21 mouse cellular contexts compared by ENCODE assay signal in the genomic region with DNA sequence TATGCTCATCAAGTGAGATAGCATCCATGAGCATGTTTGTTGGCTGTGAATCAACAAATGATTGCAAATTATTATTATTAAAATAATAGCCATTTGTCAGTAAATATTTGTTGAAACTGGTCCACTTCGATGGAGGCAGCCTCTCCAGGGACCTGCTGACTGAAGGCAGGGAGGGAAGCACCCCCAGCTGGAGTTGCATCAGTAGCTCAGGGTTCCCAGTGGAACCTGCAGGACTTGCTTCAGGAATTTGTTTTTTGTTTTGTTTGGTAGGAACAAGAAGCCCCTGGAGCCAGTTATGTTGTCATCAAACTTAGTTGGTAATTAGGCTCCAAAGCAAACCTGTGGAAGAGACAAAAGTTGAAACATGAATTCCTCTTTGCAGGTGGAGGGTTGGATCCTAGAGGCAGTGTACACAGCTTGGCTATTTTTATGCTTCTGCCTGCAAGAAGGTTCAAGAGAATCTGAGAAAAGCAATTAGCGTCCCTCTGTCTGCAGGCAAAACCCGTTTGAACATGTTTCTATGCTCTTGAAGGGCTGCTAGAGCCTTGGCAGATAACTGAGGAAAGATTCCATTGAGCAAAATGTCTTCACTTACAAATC.
DNase-seq lines count a peak whose midpoint lies in the region; ATAC-seq and TF ChIP-seq lines count a peak whose summit lies in the region.
"Had no signal": no experiment of that assay in that cellular context is flagged by ENCODE, and none has a peak within 500 bp of the region (broad histone marks: within the 10 kb centered on the region; RNA-seq: fewer than 3 reads in every experiment).

No protein-coding gene starts in this region.

- no peak for TF ChIP-seq CTCF in stomach, postnatal 0 days (IDR thresholded peaks at IDR 0.05; ENCODE audit: low read depth)

- peaks cover 26% of the 10 kb centered on the region for H3K4me1 ChIP-seq in heart, embryonic 15.5 days (replicated peaks)
- 0 out of 2 replicates have a peak, but pooled peaks cover 15% of the 10 kb centered on the region for H3K4me1 ChIP-seq in embryonic facial prominence, embryonic 14.5 days (ENCODE audit: control insufficient read depth, insufficient read depth, low read length)
- no peaks in the 10 kb centered on the region for H3K4me1 ChIP-seq in stomach, postnatal 0 days (replicated peaks; ENCODE audit: control insufficient read depth, insufficient read depth)
- H3K4me1 ChIP-seq in hindbrain, embryonic 12.5 days: peaks cover 2% of the 10 kb centered on the region
- H3K4me1 ChIP-seq: midbrain, embryonic 15.5 days had no signal

- H3K27ac ChIP-seq in heart, embryonic 15.5 days: peak overlapping the region; percentile 8; the same call in 1 of the 2 replicates
- 0 out of 2 replicates have a peak overlapping the region, but pooled peaks have one; percentile 7 for H3K27ac ChIP-seq in embryonic facial prominence, embryonic 14.5 days (replicated peaks; ENCODE audit: low read depth, low read length)
- peak overlapping the region; percentile 63; the same call in 1 of the 2 replicates for H3K27ac ChIP-seq in stomach, postnatal 0 days (replicated peaks)
- H3K27ac ChIP-seq in hindbrain, embryonic 12.5 days: no peak overlapping the region
- H3K27ac ChIP-seq: forebrain, embryonic 12.5 days; hindbrain, embryonic 10.5 days; kidney, postnatal 0 days; midbrain, embryonic 15.5 days had no signal

- peak; percentile 35 for DNase-seq in gastrocnemius, adult 18-20 months (ENCODE audit: low spot score)
- DNase-seq in gastrocnemius, adult 8-10 months (ENCODE audit: low spot score in 2 of 2): no peak
- DNase-seq in heart, adult 8-10 months (ENCODE audit: low spot score): no peak
- peak; percentile 85 for DNase-seq in embryonic facial prominence, embryonic 14.5 days (ENCODE audit: low spot score)
- DNase-seq in stomach, postnatal 0 days (ENCODE audit: low spot score): no peak
- DNase-seq: cerebellum, adult 9-11 months; gastrocnemius, postnatal 25 days; kidney, adult 11 months; lung, adult 18-20 months; lung, postnatal 14 days; spleen, adult 18-20 months; thymus, postnatal 36 days had no signal

- H3K9ac ChIP-seq in heart, embryonic 15.5 days: no peak overlapping the region
- no peak overlapping the region for H3K9ac ChIP-seq in embryonic facial prominence, embryonic 14.5 days (ENCODE audit: low read depth, low read length)
- H3K9ac ChIP-seq in stomach, postnatal 0 days (ENCODE audit: low read length): no peak overlapping the region
- H3K9ac ChIP-seq in hindbrain, embryonic 12.5 days: no peak overlapping the region
- H3K9ac ChIP-seq: forebrain, embryonic 12.5 days; midbrain, embryonic 15.5 days had no signal

- no peaks in the 10 kb centered on the region for H3K36me3 ChIP-seq in heart, embryonic 15.5 days
- no peaks in the 10 kb centered on the region for H3K36me3 ChIP-seq in embryonic facial prominence, embryonic 14.5 days (ENCODE audit: control insufficient read depth, insufficient read depth, low read length)
- H3K36me3 ChIP-seq in stomach, postnatal 0 days (ENCODE audit: control insufficient read depth, insufficient read depth, low read length): no peaks in the 10 kb centered on the region; the same call in 1 of the 2 replicates
- H3K36me3 ChIP-seq in hindbrain, embryonic 12.5 days: no peaks in the 10 kb centered on the region
- H3K36me3 ChIP-seq: forebrain, embryonic 12.5 days; hindbrain, embryonic 10.5 days; midbrain, embryonic 15.5 days had no signal

- no peak overlapping the region for H3K4me2 ChIP-seq in heart, embryonic 15.5 days
- H3K4me2 ChIP-seq in embryonic facial prominence, embryonic 14.5 days (ENCODE audit: low read depth, low read length): no peak overlapping the region
- no peak overlapping the region for H3K4me2 ChIP-seq in stomach, postnatal 0 days (replicated peaks; ENCODE audit: low read depth)
- H3K4me2 ChIP-seq in hindbrain, embryonic 12.5 days (replicated peaks): no peak overlapping the region
- H3K4me2 ChIP-seq: forebrain, embryonic 12.5 days; liver, embryonic 11.5 days; midbrain, embryonic 15.5 days had no signal

- no peak for ATAC-seq in heart, embryonic 15.5 days (replicated peaks; ENCODE audit: insufficient number of reproducible peaks, insufficient read depth, low FRiP score, low read depth)
- ATAC-seq in embryonic facial prominence, embryonic 14.5 days (ENCODE audit: low read depth): peak; percentile 61
- ATAC-seq in stomach, postnatal 0 days (ENCODE audit: low FRiP score, low TSS enrichment): no peak
- no peak for ATAC-seq in hindbrain, embryonic 12.5 days (ENCODE audit: low FRiP score)
- ATAC-seq: midbrain, embryonic 15.5 days had no signal

- no peaks in the 10 kb centered on the region for H3K27me3 ChIP-seq in heart, embryonic 15.5 days
- no peaks in the 10 kb centered on the region for H3K27me3 ChIP-seq in embryonic facial prominence, embryonic 14.5 days (replicated peaks; ENCODE audit: control insufficient read depth, insufficient read depth, low read length)
- no peaks in the 10 kb centered on the region for H3K27me3 ChIP-seq in stomach, postnatal 0 days (ENCODE audit: control insufficient read depth, insufficient read depth, low read length)
- no peaks in the 10 kb centered on the region for H3K27me3 ChIP-seq in hindbrain, embryonic 12.5 days
- H3K27me3 ChIP-seq: CH12.LX; forebrain, embryonic 12.5 days; midbrain, embryonic 15.5 days had no signal

- WGBS in heart, embryonic 15.5 days: 50% methylated on average over 3 of the region's 3 CpGs
- WGBS in embryonic facial prominence, embryonic 14.5 days: 57% methylated on average over 3 of the region's 3 CpGs
- WGBS in stomach, postnatal 0 days: 60% methylated on average over 3 of the region's 3 CpGs
- WGBS in hindbrain, embryonic 12.5 days: 65% methylated on average over 3 of the region's 3 CpGs

- peak; percentile 34 for TF ChIP-seq EP300 in stomach, postnatal 0 days (optimal IDR thresholded peaks at IDR 0.05)

- H3K9me3 ChIP-seq in heart, embryonic 15.5 days (replicated peaks): no peaks in the 10 kb centered on the region
- no peaks in the 10 kb centered on the region for H3K9me3 ChIP-seq in embryonic facial prominence, embryonic 14.5 days (ENCODE audit: control insufficient read depth, low read length)
- no peaks in the 10 kb centered on the region for H3K9me3 ChIP-seq in stomach, postnatal 0 days (ENCODE audit: control insufficient read depth, low read length)
- no peaks in the 10 kb centered on the region for H3K9me3 ChIP-seq in hindbrain, embryonic 12.5 days (replicated peaks)
- H3K9me3 ChIP-seq: forebrain, embryonic 12.5 days; hindbrain, embryonic 10.5 days; midbrain, embryonic 15.5 days had no signal

- H3K4me3 ChIP-seq in heart, embryonic 15.5 days: no peak overlapping the region
- no peak overlapping the region for H3K4me3 ChIP-seq in embryonic facial prominence, embryonic 14.5 days (ENCODE audit: low read depth, low read length)
- no peak overlapping the region for H3K4me3 ChIP-seq in stomach, postnatal 0 days (ENCODE audit: low read depth, low read length)
- no peak overlapping the region for H3K4me3 ChIP-seq in hindbrain, embryonic 12.5 days
- H3K4me3 ChIP-seq: forebrain, embryonic 12.5 days; hindbrain, embryonic 10.5 days; midbrain, embryonic 15.5 days; myocyte had no signal

Comparison
In these comparisons a context has a peak if more than half of its experiments do, and no peak if none do; other contexts are left out.
1. DNase-seq: peak in gastrocnemius, adult 18-20 months (single experiment) and embryonic facial prominence, embryonic 14.5 days (single experiment); none in gastrocnemius, adult 8-10 months (0 of 2), heart, adult 8-10 months (single experiment) and stomach, postnatal 0 days (single experiment).